Mouse (Mus musculus) CD4-positive, CD25-positive, alpha-beta regulatory T cell, adult 2 months (primary cell): ENCODE measurements at regions not wholly inside any gene's neighbourhood (a gene's known extent, or its start where the extent isn't known, plus 50 kb on each side); places are given as distances from the start of the nearest gene placed in this dataset.

Experiments used
- DNase-seq: peaks from one replicate; pipeline ENCODE4 v3.0.0-alpha.2; 2012; ENCODE audit warnings: low read depth, low spot score

- DNase-seq = no peak
Measured at GRCm38 (mm10) chr4:31493087-31493511, 470.8 kb upstream of the Map3k7 start.

- no peak for DNase-seq
Measured at GRCm38 (mm10) chr4:31499888-31500287, 464.0 kb upstream of the Map3k7 start.

GRCm38 (mm10) chr4:31500432-31500831 is 463.5 kb upstream of the Map3k7 start:
- no peak for DNase-seq

GRCm38 (mm10) chr4:31525638-31526207 is 438.2 kb upstream of the Map3k7 start:
- no peak for DNase-seq

- DNase-seq = no peak
Measured at GRCm38 (mm10) chr4:31536811-31537210, 427.1 kb upstream of the Map3k7 start.

- DNase-seq = no peak
Measured at GRCm38 (mm10) chr4:31553780-31554394, 410.0 kb upstream of the Map3k7 start.

GRCm38 (mm10) chr4:31555077-31555476 is 408.8 kb upstream of the Map3k7 start:
- DNase-seq = no peak

DNA sequence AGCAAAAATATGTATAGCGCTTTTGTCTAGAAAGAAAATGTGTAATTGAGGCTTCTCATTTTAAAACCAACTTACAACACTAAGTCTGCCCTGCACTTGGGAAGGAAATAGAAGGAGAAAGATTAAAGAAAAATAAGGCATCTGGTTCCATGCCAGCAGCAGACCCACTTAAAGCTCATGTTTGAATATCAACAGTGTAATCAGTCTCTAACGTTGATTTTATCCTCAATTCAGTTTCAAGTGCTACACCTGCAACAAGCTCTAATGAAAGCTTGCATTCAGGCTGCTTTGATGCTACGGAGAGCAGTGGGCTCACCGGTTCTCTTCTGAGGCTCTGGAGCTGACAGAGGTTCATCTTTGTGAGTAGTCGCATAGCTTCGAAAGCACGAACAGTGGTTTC is 406.6 kb upstream of the Map3k7 start:
- DNase-seq = no peak

DNA sequence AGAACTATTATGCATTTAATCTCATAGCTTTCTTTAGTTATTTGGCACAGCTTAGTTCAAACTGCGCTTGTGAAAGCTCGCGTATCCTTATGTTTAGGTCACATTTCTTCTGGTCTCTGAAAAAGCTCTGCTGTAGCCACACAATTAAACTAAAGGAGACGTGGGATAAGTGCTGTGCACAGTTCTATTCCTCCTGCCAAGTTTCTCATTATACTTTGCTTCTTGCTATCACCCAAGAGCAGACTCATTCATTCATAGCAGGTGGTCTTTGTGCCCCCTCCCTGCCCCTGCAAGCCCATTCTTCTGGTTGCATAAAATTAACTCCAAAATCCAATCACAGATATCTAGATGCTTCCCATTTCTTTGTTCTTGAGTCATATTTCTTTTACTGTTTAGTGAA is 403.6 kb upstream of the Map3k7 start:
- no peak for DNase-seq

- no peak for DNase-seq
Measured at GRCm38 (mm10) chr4:31561183-31561582, 402.7 kb upstream of the Map3k7 start.

DNA sequence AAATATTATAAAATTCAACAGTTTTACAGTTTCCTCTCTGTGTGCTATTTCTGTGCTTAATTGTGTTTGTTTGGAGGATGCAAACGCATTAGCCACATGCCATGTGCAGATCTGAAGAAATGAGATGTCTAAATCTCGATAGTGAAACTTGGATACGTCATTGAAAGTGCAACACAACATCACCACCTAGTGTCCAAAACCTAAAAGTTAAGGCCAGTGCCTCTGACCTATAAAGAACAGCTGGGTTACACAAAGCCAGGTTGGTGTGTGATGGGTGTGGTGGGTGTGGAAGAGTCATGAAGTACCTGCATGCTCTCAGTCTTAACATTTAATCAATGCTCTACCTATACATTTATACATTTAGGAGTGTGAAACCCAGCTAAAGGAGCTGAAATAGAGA is 402.1 kb upstream of the Map3k7 start:
- no peak for DNase-seq

DNA sequence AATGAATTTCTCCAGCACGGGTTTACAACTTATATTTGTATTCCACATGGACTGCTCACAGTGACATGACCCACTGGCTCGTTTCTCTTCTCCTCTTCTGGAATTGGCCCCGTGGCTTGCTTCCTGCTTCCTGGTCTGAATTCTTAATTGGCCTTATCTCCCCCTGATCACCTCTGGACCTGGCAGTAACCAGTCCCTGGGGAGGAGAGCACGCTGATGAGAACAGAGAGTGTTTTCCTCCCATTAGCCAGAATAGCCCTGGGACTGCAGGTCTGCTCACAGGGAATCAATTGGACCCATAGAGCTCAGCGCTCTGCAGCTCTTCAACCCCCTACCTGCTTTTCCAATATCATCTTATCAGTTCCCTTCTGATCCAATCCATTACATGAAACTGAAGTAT is 397.7 kb upstream of the Map3k7 start:
- DNase-seq = no peak

DNA sequence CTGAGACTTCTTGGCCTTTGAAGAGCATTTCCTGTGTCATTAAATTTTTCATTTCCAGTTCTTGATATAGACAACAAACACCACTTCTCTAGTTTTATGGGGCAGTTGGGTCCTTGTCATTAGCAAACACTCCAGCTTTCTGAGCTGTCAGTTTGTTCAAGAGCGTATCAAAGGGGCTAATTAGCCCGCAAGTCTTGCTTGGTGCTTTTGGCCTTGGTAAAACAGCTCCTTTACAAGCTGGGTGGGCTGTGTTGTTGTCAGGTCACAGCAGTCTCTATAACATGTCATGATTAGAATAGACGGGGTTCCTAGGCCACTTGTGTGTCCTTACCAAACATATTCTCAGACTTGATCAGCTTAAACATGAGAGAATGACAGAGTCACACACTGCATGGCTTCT is 397.1 kb upstream of the Map3k7 start:
- DNase-seq = no peak

DNA sequence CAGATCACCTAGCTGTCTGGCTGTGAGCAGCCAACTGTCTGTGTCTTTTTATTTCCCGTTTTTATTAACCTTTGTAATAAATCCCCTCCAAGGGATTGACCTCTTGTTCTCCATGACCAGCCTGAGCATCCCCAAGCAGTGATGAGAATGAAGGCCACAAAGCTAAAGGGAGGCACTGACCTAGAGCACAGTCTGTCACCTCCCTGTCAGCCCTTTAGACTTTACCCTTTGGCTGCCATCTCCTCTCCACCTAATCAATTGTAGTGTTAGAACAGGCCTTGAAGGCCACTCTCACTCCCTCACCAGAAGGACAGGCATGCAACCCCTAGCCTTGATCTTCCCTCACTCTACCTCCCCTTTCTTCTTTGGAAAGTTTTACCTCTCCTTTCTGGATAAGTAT is 394.2 kb upstream of the Map3k7 start:
- no peak for DNase-seq

- DNase-seq = no peak
Measured at GRCm38 (mm10) chr4:31576982-31577579, 386.8 kb upstream of the Map3k7 start.

DNA sequence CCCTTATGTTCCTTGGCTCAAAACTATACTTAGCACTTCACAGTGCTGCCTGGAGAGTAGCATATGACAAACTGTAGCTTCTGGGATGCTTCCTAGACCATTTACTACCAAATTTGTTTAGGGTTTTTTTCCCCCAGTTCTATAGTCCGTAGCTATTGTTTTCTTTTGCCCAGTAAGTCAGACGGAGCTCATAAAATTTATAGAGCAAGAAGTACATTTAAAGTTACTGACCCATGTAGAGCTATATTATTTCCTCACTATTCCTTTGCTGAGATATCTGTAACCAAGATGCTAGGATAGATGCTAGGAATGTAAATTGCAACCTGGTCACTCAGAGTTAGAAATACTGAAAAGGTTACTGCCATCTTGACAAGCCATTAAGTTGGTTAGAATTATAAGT is 380.4 kb upstream of the Map3k7 start:
- DNase-seq = no peak

GRCm38 (mm10) chr4:31584171-31584570 is 379.7 kb upstream of the Map3k7 start:
- no peak for DNase-seq

- no peak for DNase-seq
Measured at GRCm38 (mm10) chr4:31594089-31594488, 369.8 kb upstream of the Map3k7 start.

- DNase-seq = no peak
Measured at GRCm38 (mm10) chr4:31601536-31601935, 362.4 kb upstream of the Map3k7 start.

GRCm38 (mm10) chr4:31603776-31604175 is 360.1 kb upstream of the Map3k7 start:
- no peak for DNase-seq

GRCm38 (mm10) chr4:31608811-31609210 is 355.1 kb upstream of the Map3k7 start:
- DNase-seq = no peak

GRCm38 (mm10) chr4:31609559-31609958 is 354.3 kb upstream of the Map3k7 start:
- DNase-seq = no peak

GRCm38 (mm10) chr4:31612147-31612824 is 351.6 kb upstream of the Map3k7 start:
- DNase-seq = no peak
